Mouse (Mus musculus) kidney, embryonic 15.5 days (tissue): ENCODE measurements around the gene Ctxn1. TPM values are rescaled to one million over a fixed set of nuclear protein-coding genes. Genes with fewer than 3 reads are reported as not detected.

Experiments
- ATAC-seq: fragments of 200-750 bp; cut with Nextera tagmentation; replicated peaks from 2 replicates; pipeline ENCODE4 v1.8.0; 2017; ENCODE audit warnings: moderate TSS enrichment; ENCODE audit not compliant: low FRiP score
- H3K27ac ChIP-seq: fragments of 300-500 bp; sonication (generic); 2 replicates; pipeline ENCODE4 v1.5.1; 2015; ENCODE audit warnings: mild to moderate bottlenecking, inconsistent platforms
- H3K27me3 ChIP-seq: fragments of 300-500 bp; sonication (generic); 2 replicates; pipeline ENCODE4 v1.6.1; 2015; ENCODE audit warnings: inconsistent platforms
- H3K36me3 ChIP-seq: fragments of 300-500 bp; sonication (generic); 2 replicates; pipeline ENCODE4 v1.6.1; 2015; ENCODE audit warnings: inconsistent platforms
- H3K4me1 ChIP-seq: fragments of 300-500 bp; sonication (generic); 2 replicates; pipeline ENCODE4 v1.6.1; 2015; ENCODE audit warnings: inconsistent platforms
- H3K4me2 ChIP-seq: fragments of 300-500 bp; sonication (generic); 2 replicates; pipeline ENCODE4 v1.6.1; 2015; ENCODE audit warnings: moderate library complexity, mild to moderate bottlenecking, inconsistent platforms
- H3K4me3 ChIP-seq: fragments of 300-500 bp; sonication (generic); replicated peaks from 2 replicates; pipeline ENCODE4 v1.5.1; 2015; ENCODE audit warnings: mild to moderate bottlenecking, inconsistent platforms
- H3K9ac ChIP-seq: fragments of 300-500 bp; sonication (generic); 2 replicates; pipeline ENCODE4 v1.6.1; 2015; ENCODE audit warnings: mild to moderate bottlenecking, inconsistent platforms
- H3K9me3 ChIP-seq: fragments of 300-500 bp; sonication (generic); replicated peaks from 2 replicates; pipeline ENCODE4 v1.6.1; 2016; ENCODE audit warnings: inconsistent platforms
- WGBS: fragments of 180-500 bp; shearing (Covaris S2); methylation state at CpG from one replicate; pipeline ENCODE4 v1.1.7; 2015; ENCODE audit warnings: mixed read lengths; 5-methylcytosine and 5-hydroxymethylcytosine counted together
- polyA plus RNA-seq: library from polyadenylated mRNA; unstranded; fragments of >200 nt; fragmentation: Nextera tagmentation; extraction: Ambion mirVana; gene quantifications from 2 replicates; pipeline ENCODE4 v1.2.1, GENCODE M21; 2015

Gene Ctxn1
- polyA plus RNA-seq = 98.6 and 110 TPM in 2 replicates

DNA sequence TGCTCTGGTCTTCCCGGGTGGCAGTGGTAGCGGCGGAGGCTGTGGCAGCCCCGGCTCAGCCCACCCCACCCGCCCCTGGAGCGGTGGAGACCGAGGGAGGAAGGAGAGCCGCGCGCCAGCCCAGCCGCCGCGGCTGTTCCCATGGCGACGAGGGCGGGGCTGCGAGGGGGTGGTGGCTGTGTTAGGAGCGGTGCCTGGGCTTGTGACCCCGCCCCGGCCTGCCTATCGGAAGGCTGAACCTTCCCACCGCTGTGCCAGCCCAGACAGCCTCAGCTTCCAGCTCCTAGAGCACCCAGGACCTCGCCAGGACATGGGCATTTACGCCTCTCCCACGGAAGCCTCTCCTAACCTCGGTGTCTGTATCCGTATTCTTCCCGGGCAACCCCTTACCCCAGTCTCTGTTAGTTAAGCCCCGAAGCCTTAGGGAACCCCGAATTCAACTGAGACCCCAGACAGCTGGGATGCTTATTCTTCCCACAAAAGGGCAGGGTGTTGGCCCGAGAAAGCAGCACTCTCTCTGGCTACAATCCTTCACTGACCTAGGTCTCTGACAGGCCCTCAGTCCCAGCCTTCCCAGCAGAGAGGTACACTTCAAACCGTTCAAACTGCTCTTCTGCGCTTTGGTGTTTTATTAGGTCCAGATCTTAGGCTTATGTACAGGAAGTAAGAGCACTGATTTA is at the start of gene Ctxn1:
Gene Ctxn1 (minus strand): TSS at position 150 of the 680 bp plus-strand sequence.
- H3K27ac ChIP-seq = peak within 1 kb of the TSS; percentile 84
- H3K9ac ChIP-seq = peak within 1 kb of the TSS; percentile 71
- 5% methylated on average over 32 of the region's 33 CpGs for whole genome bisulfite sequencing
- peak within 1 kb of the TSS; percentile 81 for H3K4me2 ChIP-seq
- peak; percentile 93 for ATAC-seq
- no peaks in the 10 kb centered on the region for H3K27me3 ChIP-seq
- no peaks in the 10 kb centered on the region for H3K9me3 ChIP-seq
- peaks cover 35% of the 10 kb centered on the region for H3K4me1 ChIP-seq
- H3K36me3 ChIP-seq = peaks cover 71% of the 10 kb centered on the region
- H3K4me3 ChIP-seq = peak within 1 kb of the TSS; percentile 71

DNA sequence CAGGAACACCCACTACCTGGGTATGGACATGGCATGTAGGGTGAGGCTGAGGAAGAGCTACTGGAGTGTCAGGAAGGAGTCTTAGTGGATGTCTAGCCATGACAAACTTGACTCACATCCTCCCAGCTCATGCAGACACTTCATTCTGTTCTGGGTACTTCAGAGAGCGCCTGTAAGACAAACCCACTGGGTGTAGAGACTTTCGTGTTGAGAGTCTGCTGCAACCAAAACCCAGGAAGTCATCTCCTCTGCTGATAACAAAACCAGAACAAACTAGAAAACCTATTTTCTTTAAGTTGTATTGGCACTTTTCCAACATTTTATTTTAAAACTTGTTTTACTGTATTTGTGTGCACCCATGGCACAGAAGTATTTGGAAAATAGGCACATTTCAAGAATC is 46.8 kb upstream of the Ctxn1 start:
- 83% methylated on average over 2 of the region's 2 CpGs for WGBS
- Histone ChIP-seq H3K4me1 (no peaks in the 10 kb centered on the region), H3K9me3 (no peaks in the 10 kb centered on the region), H3K36me3 (peaks cover 99% of the 10 kb centered on the region), H3K9ac (no peak overlapping the region), H3K4me3 (no peak overlapping the region), H3K4me2 (no peak overlapping the region), H3K27me3 (no peaks in the 10 kb centered on the region), H3K27ac (no peak overlapping the region)
- ATAC-seq = no peak

DNA sequence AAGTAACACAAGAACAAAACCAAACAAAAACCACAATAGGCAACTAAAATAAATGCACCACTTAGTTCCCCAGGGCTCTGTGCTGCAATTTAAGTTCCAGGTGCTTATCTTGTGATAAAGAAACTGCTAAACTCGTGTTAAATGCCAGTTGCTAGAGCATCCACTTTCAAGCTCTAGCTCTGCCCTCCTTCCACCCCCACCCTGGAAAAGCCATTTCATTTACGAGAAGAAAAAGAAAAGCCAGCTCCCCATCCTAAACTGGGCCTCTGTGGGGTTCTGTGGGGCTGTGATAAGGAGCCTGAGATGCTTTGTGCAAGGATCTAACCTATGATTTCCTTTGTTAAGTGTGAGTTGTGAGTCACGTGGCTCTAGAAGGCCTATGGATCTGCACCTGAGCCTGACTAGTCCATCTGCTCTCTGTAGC is 45.1 kb upstream of the Ctxn1 start:
- Histone ChIP-seq H3K4me1 (no peaks in the 10 kb centered on the region), H3K36me3 (peaks cover 99% of the 10 kb centered on the region), H3K4me2 (no peak overlapping the region), H3K27ac (no peak overlapping the region), H3K27me3 (no peaks in the 10 kb centered on the region), H3K9me3 (no peaks in the 10 kb centered on the region), H3K9ac (no peak overlapping the region), H3K4me3 (no peak overlapping the region)
- no peak for ATAC-seq
- 82% methylated on average over 3 of the region's 3 CpGs for WGBS

DNA sequence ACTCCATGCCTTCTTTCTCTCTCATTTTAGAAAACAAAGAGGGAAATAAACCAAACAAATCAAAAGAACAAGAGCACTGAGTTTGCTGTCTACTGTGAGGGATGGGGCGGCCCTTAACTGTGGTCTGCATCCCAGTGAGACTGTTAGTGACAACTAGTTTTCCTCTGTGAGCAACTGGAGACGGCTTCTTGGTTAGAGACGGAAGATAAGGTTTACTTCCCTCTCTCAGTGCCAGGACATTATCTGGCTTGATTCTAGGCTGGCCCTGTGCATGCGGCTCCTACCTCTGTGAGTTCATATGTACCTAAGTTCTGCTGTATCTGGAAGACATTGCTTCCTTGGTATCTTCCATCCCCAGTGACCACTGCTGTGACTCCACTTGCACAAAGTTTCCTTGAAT is 38.7 kb upstream of the Ctxn1 start:
- no peaks in the 10 kb centered on the region for H3K27me3 ChIP-seq
- ATAC-seq = no peak
- 96% methylated on average over 4 of the region's 4 CpGs for WGBS
- H3K27ac ChIP-seq = no peak overlapping the region
- no peak overlapping the region for H3K4me3 ChIP-seq
- no peak overlapping the region for H3K9ac ChIP-seq
- no peak overlapping the region for H3K4me2 ChIP-seq
- no peaks in the 10 kb centered on the region for H3K9me3 ChIP-seq
- no peaks in the 10 kb centered on the region for H3K4me1 ChIP-seq
- H3K36me3 ChIP-seq = peaks cover 100% of the 10 kb centered on the region

DNA sequence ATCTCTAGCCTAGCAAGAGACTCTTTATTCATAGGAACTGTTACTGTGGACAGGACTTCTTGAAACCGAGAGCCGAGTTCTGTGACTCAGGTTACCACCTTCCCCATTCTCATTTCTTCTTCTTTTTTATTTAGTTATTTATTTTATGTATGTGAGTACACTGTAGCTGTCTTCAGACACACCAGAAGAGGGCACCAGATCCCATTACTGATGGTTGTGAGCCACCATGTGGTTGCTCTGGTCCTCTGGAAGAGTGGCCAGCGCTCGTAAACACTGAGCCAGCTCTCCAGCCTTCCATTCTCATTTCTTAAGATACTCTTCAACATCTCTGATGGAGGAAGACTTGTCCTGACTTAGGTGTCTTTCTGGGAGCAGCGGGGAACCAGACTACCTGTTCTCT is 33.7 kb upstream of the Ctxn1 start:
- Histone ChIP-seq H3K4me1 (no peaks in the 10 kb centered on the region), H3K36me3 (peaks cover 99% of the 10 kb centered on the region), H3K27me3 (no peaks in the 10 kb centered on the region), H3K27ac (no peak overlapping the region), H3K4me3 (no peak overlapping the region), H3K9ac (no peak overlapping the region), H3K4me2 (no peak overlapping the region), H3K9me3 (no peaks in the 10 kb centered on the region)
- ATAC-seq = no peak
- 92% methylated on average over 5 of the region's 5 CpGs for WGBS

DNA sequence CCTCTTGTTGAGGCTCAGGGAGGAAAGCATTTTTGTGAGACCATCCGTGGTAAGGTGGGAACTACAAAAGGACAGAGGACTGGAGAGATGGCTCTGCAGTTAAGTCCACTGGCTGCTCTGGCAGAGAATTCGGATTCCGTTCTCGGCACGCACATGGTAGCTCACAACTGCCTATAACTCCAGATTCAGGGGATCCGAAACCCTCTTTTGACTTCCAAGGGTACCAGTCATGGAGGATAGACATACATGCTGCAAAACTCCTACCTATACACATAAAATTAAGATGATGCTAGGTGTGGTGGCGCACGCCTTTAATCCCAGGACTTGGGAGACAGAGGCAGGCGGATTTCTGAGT is 17.0 kb upstream of the Ctxn1 start:
- peak overlapping the region; percentile 79 for H3K9ac ChIP-seq
- WGBS = 27% methylated on average over 9 of the region's 9 CpGs
- H3K36me3 ChIP-seq = peaks cover 29% of the 10 kb centered on the region
- H3K27ac ChIP-seq = peak overlapping the region; percentile 52
- H3K27me3 ChIP-seq = no peaks in the 10 kb centered on the region
- H3K9me3 ChIP-seq = no peaks in the 10 kb centered on the region
- peak overlapping the region; percentile 64 for H3K4me2 ChIP-seq
- H3K4me1 ChIP-seq = peaks cover 18% of the 10 kb centered on the region
- peak overlapping the region; percentile 77 for H3K4me3 ChIP-seq
- no peak; the same call in 1 of the 2 replicates for ATAC-seq

DNA sequence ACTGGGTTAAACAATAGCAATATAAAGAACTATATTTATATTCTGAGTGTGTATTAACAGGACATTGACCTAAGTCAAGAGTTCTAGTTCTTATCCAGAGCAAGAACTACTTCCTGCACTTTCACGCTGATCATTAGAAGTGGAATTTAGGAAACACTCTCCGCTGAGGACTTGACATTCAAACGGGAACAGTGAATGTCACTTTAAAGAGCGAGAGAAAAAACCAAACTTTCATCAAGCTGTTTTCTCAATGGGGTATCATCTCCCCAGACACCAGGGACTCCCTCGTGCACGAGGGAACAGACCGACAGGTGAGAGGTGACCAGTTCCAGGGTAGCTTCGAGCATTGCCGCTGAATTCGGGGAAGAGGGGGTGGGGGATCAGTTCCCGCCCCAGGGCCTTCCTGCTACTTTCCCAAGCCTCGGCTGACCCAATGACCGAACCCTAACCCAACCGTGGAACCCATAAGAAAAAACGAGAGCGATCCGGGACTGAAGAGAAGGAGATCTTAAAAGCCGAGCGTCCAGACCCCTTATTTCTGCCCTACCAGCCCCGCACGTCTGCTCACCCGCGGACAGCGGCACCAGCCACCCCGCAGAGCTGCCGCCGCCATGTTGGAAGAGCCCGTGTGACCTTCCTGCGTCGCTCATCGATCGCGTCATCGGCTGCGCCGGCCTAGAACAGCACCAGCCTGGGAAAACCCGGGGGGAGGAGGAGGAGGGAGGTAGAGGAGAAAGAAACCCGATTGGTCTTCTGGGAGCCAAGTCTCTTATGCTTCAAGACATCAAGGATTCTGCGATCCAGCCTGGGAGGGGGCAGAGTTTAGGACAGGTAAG is 16.4 kb upstream of the Ctxn1 start, which contains the start of gene Timm44:
Gene Timm44 (minus strand): TSS at position 639 of the 836 bp plus-strand sequence.
- Histone ChIP-seq H3K9ac (peak within 1 kb of the TSS; percentile 79), H3K4me3 (peak within 1 kb of the TSS; percentile 77), H3K4me1 (peaks cover 14% of the 10 kb centered on the region), H3K36me3 (peaks cover 35% of the 10 kb centered on the region), H3K4me2 (peak within 1 kb of the TSS; percentile 64), H3K27me3 (no peaks in the 10 kb centered on the region), H3K27ac (peak within 1 kb of the TSS; percentile 52), H3K9me3 (no peaks in the 10 kb centered on the region)
- ATAC-seq = peak; percentile 97
- under 1% methylated on average over 39 of the region's 39 CpGs for WGBS

DNA sequence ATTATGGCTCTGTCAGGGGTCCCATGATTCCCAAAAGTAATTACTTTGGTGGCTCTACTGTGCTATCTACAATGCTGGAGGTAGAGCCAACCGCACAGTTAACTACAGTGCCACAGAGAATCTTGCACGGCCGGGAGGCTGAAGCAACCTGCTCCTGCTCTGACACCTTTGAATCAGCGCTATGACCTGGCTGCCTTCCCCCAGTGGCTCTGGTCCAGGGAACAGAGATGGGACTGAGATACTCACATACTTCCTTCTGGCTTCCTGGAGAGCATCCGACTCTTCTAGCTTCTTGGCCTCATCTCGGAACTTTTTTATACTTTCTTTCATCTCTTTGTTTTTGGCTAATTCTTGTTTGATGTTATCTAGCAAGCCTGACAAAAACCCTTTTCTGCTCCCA is 10.5 kb upstream of the Ctxn1 start:
- H3K27me3 ChIP-seq = no peaks in the 10 kb centered on the region
- H3K4me2 ChIP-seq = no peak overlapping the region
- H3K4me1 ChIP-seq = peaks cover 3% of the 10 kb centered on the region
- H3K4me3 ChIP-seq = no peak overlapping the region
- no peak for ATAC-seq
- WGBS = 91% methylated on average over 6 of the region's 6 CpGs
- H3K36me3 ChIP-seq = peaks cover 94% of the 10 kb centered on the region
- H3K9me3 ChIP-seq = no peaks in the 10 kb centered on the region
- H3K27ac ChIP-seq = no peak overlapping the region
- no peak overlapping the region for H3K9ac ChIP-seq

DNA sequence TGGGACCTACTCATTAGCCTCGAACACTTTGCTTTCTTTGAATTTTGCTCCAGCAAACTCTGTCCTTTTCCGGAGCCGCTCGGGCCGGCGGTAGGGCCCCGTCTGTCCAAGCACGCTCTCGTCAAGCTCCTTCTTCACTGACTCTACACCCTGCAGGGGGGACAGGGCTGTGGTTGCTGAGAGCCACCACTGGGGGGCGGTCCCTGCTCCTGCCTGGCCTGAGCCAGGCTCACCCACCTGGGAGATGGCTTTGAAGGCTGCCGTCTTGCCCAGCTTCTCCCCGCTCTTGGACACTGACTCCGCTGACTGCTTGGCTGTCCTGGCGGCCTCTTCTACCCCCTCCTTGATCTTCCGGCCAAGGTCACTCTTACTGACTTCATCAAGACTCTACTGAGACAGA is 8.6 kb upstream of the Ctxn1 start:
- ATAC-seq = peak; percentile 65; the same call in 1 of the 2 replicates
- WGBS = 83% methylated on average over 15 of the region's 15 CpGs

DNA sequence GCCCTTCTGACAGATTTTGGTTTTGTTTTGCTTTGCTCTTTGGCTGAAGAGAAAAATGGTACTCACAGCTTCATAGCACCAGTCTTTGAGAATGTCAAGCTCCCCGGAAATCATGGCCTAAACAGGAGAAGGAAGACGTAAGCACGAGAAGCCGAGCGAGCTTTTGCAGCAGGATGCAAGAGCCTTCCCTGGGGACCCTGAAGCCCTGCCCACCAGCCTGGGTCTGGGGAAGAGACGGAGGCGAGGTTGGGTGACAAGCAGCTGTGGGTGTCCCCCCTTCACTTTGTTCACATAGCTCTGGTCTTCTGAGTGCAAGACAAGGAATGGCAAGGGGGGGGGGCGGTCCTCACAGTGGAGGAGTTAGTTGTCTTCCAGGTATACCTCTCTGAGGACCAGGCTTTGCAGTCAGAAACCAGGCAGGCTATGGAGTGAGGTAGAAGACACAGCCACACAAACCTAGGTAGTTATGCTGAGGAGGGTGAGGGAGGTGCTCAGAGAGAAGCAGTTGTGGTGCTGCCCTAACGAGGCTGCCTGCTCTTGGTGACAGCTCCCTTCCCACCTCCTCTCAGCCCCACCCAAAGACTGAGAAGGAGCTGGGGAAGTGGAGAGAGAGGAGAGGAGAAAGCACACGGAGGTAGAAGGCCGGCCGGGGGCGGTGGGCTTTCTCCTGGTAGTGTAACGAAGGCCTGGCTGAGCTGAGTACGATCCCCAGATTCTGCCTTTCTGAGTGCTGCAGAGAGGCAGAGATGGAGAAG is 6.3 kb upstream of the Ctxn1 start:
- no peak overlapping the region for H3K4me3 ChIP-seq
- H3K36me3 ChIP-seq = peaks cover 100% of the 10 kb centered on the region
- no peak overlapping the region for H3K4me2 ChIP-seq
- no peak overlapping the region for H3K9ac ChIP-seq
- H3K27me3 ChIP-seq = no peaks in the 10 kb centered on the region
- no peak for ATAC-seq
- 89% methylated on average over 15 of the region's 15 CpGs for WGBS
- H3K27ac ChIP-seq = no peak overlapping the region
- no peaks in the 10 kb centered on the region for H3K4me1 ChIP-seq
- no peaks in the 10 kb centered on the region for H3K9me3 ChIP-seq

More for the DNA sequence above, 8.6 kb upstream of the Ctxn1 start:
- Histone ChIP-seq H3K36me3 (peaks cover 100% of the 10 kb centered on the region), H3K9me3 (no peaks in the 10 kb centered on the region), H3K4me3 (no peak overlapping the region), H3K9ac (no peak overlapping the region), H3K27me3 (no peaks in the 10 kb centered on the region), H3K4me2 (no peak overlapping the region), H3K4me1 (no peaks in the 10 kb centered on the region), H3K27ac (no peak overlapping the region)

DNA sequence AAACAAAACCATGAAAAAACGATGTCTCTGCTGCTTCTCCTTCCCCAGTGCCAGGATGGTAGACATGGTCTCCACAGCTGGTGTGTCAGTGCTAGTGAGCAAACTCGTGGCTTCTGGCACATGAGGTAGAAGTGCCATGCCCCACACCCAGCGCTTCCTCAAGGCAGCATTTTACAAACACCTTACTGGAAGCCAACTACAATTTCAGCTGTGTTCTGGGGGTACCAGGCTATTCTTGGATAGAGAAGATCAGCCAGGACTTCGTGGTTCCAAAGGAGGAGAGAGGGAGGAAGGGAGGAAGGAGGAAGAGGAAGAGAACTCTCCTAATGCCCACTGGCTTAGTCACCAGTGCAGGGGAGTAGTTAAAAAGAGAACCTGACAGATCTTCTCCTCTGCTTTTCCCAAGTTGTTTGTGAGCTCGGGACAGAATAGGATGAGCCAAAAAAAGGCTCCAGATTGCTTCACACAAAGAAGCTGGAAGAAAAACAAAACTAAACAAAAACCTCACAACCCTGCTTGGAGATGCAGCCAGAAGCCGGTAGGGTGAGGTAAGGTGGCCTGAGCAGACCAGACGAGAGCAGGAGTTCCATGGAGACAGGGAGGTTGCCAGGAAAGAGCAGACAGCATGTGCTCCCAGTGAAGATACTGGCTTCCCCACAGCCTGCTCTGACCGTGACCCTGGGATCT is 4.2 kb upstream of the Ctxn1 start:
- WGBS = 89% methylated on average over 8 of the region's 8 CpGs
- Histone ChIP-seq H3K9me3 (no peaks in the 10 kb centered on the region), H3K36me3 (peaks cover 87% of the 10 kb centered on the region), H3K4me1 (peaks cover 10% of the 10 kb centered on the region), H3K27me3 (no peaks in the 10 kb centered on the region), H3K9ac (no peak overlapping the region), H3K4me2 (no peak overlapping the region), H3K27ac (no peak overlapping the region), H3K4me3 (no peak overlapping the region)
- ATAC-seq = no peak
